Mouse (Mus musculus): Measurements from ENCODE around the gene Amacr. TPM values are rescaled to one million over a fixed set of nuclear protein-coding genes. Genes with fewer than 3 reads are reported as not detected.
"Not testable (repeated sequence)": the region's sequence is repeated elsewhere in the genome, so short reads cannot be mapped to it uniquely, and the experiment has no call there.

Gene Amacr
- polyA plus RNA-seq, 1 experiment from 2014 or later, result 9.8 TPM

GRCm38 (mm10) chr15:10959277-10960026, 22.1 kb upstream of the Amacr start:
- no peak for ATAC-seq (ENCODE audit: low FRiP score, low read depth)

DNA sequence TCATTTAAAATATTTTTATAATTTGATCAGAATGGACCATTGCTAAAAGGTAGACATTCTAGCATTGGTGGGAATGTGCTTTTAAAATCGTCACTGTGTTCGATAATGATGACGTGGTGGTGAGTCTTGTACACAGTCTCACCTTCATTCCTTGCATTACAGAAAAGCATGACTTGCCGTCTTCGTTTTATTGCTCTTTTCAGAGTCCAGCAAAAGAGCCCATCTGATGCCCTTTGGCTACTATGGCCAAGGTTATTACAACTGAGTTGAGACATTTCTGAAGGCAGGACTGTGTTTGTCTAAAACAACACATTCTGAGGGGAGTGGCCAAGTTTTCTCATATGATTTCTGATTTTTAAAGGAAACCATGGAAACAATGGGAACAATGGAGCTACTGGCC, 21.3 kb upstream of the Amacr start:
- ATAC-seq (ENCODE audit: low FRiP score, low read depth), result no peak
- Histone ChIP-seq H3K9me3 (no peaks in the 10 kb centered on the region), H3K27ac (replicated peaks) (no peak overlapping the region), H3K27me3 (no peaks in the 10 kb centered on the region), H3K9ac (replicated peaks) (no peak overlapping the region), H3K4me1 (no peaks in the 10 kb centered on the region), H3K4me2 (replicated peaks) (no peak overlapping the region), H3K36me3 (no peaks in the 10 kb centered on the region), H3K4me3 (no peak overlapping the region)
- 88% methylated on average over 5 of the region's 5 CpGs for WGBS

More at GRCm38 (mm10) chr15:10959277-10960026, 22.1 kb upstream of the Amacr start:
- no peak overlapping the region for H3K4me3 ChIP-seq
- WGBS, result 90% methylated on average over 15 of the region's 15 CpGs
- no peak overlapping the region for H3K9ac ChIP-seq (replicated peaks)
- H3K4me2 ChIP-seq (replicated peaks), result no peak overlapping the region
- no peaks in the 10 kb centered on the region for H3K27me3 ChIP-seq
- H3K9me3 ChIP-seq, result no peaks in the 10 kb centered on the region
- H3K27ac ChIP-seq (replicated peaks), result no peak overlapping the region
- no peaks in the 10 kb centered on the region for H3K36me3 ChIP-seq
- no peaks in the 10 kb centered on the region for H3K4me1 ChIP-seq

DNA sequence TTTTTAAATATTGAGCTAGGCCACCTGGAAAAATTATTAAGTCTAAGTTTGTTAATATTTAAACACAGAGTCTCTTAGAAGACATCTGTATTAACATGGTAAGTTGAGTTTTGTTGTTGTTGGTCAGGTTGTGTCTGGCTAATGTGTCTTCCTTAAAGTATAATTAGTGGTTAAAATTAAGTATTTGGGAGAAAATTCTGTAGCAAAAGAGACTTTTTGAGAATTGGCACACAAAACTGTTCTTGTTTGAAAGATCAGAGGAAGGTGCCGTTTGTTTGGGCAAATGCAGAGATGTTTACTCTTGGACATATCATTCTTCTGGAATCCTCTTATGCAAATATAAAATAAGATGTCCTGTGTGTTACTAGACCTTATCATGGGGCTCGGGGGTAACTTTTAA, 19.0 kb upstream of the Amacr start:
- H3K27me3 ChIP-seq, result no peaks in the 10 kb centered on the region
- WGBS, result 93% methylated on average over 2 of the region's 2 CpGs
- H3K9me3 ChIP-seq, result no peaks in the 10 kb centered on the region
- no peak for ATAC-seq (ENCODE audit: low FRiP score, low read depth)
- H3K4me3 ChIP-seq, result no peak overlapping the region
- no peak overlapping the region for H3K9ac ChIP-seq (replicated peaks)
- no peaks in the 10 kb centered on the region for H3K4me1 ChIP-seq
- H3K36me3 ChIP-seq, result no peaks in the 10 kb centered on the region
- no peak overlapping the region for H3K4me2 ChIP-seq (replicated peaks)
- H3K27ac ChIP-seq (replicated peaks), result no peak overlapping the region

DNA sequence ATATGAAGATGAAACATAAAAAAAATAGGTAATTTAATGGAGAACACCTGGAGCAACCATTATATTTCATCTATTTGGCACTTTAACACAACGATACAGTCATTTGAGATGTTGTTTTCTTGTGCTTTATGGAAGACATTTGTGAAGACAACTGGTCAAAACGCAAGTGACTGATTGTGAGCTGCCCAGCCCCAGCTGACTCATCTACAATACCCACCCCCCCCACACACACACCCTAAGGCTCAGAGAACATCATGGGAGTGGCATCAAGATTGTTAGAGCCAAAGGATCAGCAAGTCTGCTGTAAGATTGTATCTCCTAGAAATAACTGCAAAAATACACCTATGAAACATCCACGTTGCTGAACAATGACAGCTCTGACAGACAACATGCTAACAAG, 12.1 kb upstream of the Amacr start:
- no peak overlapping the region for H3K4me3 ChIP-seq
- no peaks in the 10 kb centered on the region for H3K27me3 ChIP-seq
- no peaks in the 10 kb centered on the region for H3K4me1 ChIP-seq
- H3K27ac ChIP-seq (replicated peaks), result no peak overlapping the region
- H3K9me3 ChIP-seq, result no peaks in the 10 kb centered on the region
- no peaks in the 10 kb centered on the region for H3K36me3 ChIP-seq
- ATAC-seq (ENCODE audit: low FRiP score, low read depth), result no peak
- H3K9ac ChIP-seq (replicated peaks), result no peak overlapping the region
- WGBS, result 83% methylated on average over 3 of the region's 3 CpGs
- H3K4me2 ChIP-seq (replicated peaks), result no peak overlapping the region

GRCm38 (mm10) chr15:10970777-10971176, 10.8 kb upstream of the Amacr start:
- no peak overlapping the region for H3K4me3 ChIP-seq
- WGBS, result 88% methylated on average over 5 of the region's 5 CpGs
- H3K27ac ChIP-seq (replicated peaks), result no peak overlapping the region
- no peak overlapping the region for H3K4me2 ChIP-seq (replicated peaks)
- ATAC-seq (ENCODE audit: low FRiP score, low read depth), result no peak
- no peaks in the 10 kb centered on the region for H3K36me3 ChIP-seq
- no peaks in the 10 kb centered on the region for H3K27me3 ChIP-seq
- no peaks in the 10 kb centered on the region for H3K9me3 ChIP-seq
- no peak overlapping the region for H3K9ac ChIP-seq (replicated peaks)
- no peaks in the 10 kb centered on the region for H3K4me1 ChIP-seq

GRCm38 (mm10) chr15:10977151-10977550, 4.4 kb upstream of the Amacr start:
- H3K9me3 ChIP-seq, result no peaks in the 10 kb centered on the region
- no peaks in the 10 kb centered on the region for H3K36me3 ChIP-seq
- no peak overlapping the region for H3K27ac ChIP-seq (replicated peaks)
- H3K27me3 ChIP-seq, result no peaks in the 10 kb centered on the region
- peaks cover 6% of the 10 kb centered on the region for H3K4me1 ChIP-seq
- no peak for ATAC-seq (ENCODE audit: low FRiP score, low read depth)
- H3K9ac ChIP-seq (replicated peaks), result no peak overlapping the region
- H3K4me3 ChIP-seq, result no peak overlapping the region
- H3K4me2 ChIP-seq (replicated peaks), result no peak overlapping the region

GRCm38 (mm10) chr15:10980712-10981111, 844 bp upstream of the Amacr start:
- Histone ChIP-seq H3K4me1 (peaks cover 9% of the 10 kb centered on the region), H3K4me2 (replicated peaks) (peak overlapping the region; percentile 69), H3K27ac (replicated peaks) (no peak overlapping the region), H3K4me3 (peak overlapping the region; percentile 72; the same call in 1 of the 2 replicates), H3K9me3 (no peaks in the 10 kb centered on the region), H3K27me3 (no peaks in the 10 kb centered on the region), H3K9ac (replicated peaks) (no peak overlapping the region), H3K36me3 (no peaks in the 10 kb centered on the region)
- 66% methylated on average over 2 of the region's 2 CpGs for WGBS
- no peak for ATAC-seq (ENCODE audit: low FRiP score, low read depth)

DNA sequence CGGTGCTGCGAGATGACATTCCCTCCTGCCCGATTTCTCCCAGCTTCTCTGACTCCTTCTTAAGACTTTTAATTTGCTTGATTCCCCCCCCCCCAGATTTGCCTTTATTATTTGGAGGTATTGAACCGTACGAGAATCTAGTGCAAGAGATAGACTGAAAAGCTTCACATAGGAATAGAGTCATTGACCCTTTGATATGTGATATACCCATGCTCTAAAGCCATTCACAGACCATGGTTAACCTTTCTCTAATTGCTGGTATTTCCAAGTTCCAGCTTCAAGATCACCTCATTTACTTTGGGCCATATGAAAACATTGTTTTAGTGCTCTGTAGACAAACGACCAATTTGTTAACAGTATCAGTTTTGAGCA, 494 bp downstream of the Amacr start:
- H3K4me1 ChIP-seq, result peaks cover 9% of the 10 kb centered on the region
- ATAC-seq (ENCODE audit: low FRiP score, low read depth), result peak; percentile 31
- no peaks in the 10 kb centered on the region for H3K27me3 ChIP-seq
- peak overlapping the region; percentile 84; the same call in 1 of the 2 replicates for H3K27ac ChIP-seq (replicated peaks)
- peak overlapping the region; percentile 72 for H3K4me3 ChIP-seq
- peak overlapping the region; percentile 69 for H3K4me2 ChIP-seq (replicated peaks)
- 10% methylated on average over 6 of the region's 6 CpGs for WGBS
- peak overlapping the region; percentile 72 for H3K9ac ChIP-seq (replicated peaks)
- H3K36me3 ChIP-seq, result no peaks in the 10 kb centered on the region
- H3K9me3 ChIP-seq, result no peaks in the 10 kb centered on the region

DNA sequence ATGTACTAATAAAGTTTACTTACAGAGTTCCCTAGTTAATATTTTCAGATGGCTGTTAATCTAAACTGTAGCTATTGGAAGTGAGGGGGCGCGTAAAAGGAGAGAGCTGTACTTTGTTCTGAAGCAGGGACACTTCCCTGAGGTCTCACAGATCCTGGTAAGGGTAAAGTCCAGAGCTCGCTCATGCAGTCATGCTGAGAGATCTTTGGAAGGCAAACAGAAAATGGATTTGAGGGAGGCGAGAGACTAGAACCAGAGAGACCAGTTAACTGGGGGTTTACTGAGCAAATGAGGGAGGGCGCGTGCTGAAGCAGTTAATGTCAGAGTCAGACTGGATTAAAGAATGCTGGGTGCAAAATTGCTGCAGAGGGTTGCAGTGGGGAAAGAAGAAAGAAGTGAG, 4.2 kb downstream of the Amacr start:
- H3K36me3 ChIP-seq, result no peaks in the 10 kb centered on the region
- 87% methylated on average over 6 of the region's 6 CpGs for WGBS
- no peaks in the 10 kb centered on the region for H3K9me3 ChIP-seq
- H3K4me1 ChIP-seq, result peaks cover 9% of the 10 kb centered on the region
- H3K4me2 ChIP-seq (replicated peaks), result no peak overlapping the region
- ATAC-seq (ENCODE audit: low FRiP score, low read depth), result no peak
- H3K27ac ChIP-seq (replicated peaks), result no peak overlapping the region
- no peak overlapping the region for H3K9ac ChIP-seq (replicated peaks)
- H3K27me3 ChIP-seq, result no peaks in the 10 kb centered on the region
- no peak overlapping the region for H3K4me3 ChIP-seq

DNA sequence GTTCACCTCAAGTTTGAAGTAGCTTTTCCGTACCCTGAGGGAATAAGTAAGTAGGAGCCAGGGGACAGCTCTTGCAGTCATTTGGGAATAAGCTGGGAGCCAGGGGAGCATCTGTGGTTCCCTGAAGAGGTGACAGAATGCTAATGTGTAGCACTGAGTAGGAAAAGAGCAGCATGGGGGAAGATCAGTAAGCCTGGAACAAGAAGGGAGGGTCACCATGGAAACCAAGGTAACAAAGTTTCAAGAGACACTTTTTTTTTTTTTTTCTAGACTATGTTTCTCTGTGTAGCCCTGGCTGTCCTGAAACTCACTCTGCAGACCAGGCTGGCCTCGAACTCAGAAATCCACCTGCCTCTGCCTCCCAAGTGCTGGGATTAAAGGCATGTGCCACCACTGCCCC, 4.9 kb downstream of the Amacr start:
- WGBS, result 79% methylated on average over 2 of the region's 2 CpGs
- H3K9me3 ChIP-seq; H3K4me3 ChIP-seq; H3K4me2 ChIP-seq (replicated peaks); H3K27ac ChIP-seq (replicated peaks); H3K27me3 ChIP-seq; H3K36me3 ChIP-seq; ATAC-seq (ENCODE audit: low FRiP score, low read depth); H3K4me1 ChIP-seq; H3K9ac ChIP-seq (replicated peaks): not testable (repeated sequence)

DNA sequence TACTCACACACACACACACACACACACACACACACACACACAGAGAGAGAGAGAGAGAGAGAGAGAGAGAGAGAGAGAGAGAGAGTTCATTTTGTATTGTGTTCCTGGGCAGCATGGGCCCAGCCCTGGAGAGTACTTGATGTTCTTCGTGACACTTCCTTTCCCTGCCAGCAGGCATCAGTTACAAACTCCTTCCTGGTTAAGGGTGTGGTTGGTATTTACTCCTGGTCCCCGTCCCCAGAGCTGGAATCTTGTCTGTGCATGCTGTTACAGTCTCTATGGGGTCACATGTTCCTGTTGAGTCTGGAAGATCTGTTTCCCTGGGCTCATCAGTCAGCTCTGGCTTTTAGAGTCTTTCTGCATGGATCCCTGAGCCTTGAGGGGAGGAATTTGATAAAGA, 8.9 kb downstream of the Amacr start:
- Histone ChIP-seq H3K27me3 (no peaks in the 10 kb centered on the region), H3K4me2 (replicated peaks) (no peak overlapping the region), H3K9me3 (no peaks in the 10 kb centered on the region), H3K36me3 (no peaks in the 10 kb centered on the region), H3K27ac (replicated peaks) (no peak overlapping the region), H3K9ac (replicated peaks) (no peak overlapping the region), H3K4me1 (no peaks in the 10 kb centered on the region), H3K4me3 (no peak overlapping the region)
- 71% methylated on average over 2 of the region's 2 CpGs for WGBS
- no peak for ATAC-seq (ENCODE audit: low FRiP score, low read depth)

DNA sequence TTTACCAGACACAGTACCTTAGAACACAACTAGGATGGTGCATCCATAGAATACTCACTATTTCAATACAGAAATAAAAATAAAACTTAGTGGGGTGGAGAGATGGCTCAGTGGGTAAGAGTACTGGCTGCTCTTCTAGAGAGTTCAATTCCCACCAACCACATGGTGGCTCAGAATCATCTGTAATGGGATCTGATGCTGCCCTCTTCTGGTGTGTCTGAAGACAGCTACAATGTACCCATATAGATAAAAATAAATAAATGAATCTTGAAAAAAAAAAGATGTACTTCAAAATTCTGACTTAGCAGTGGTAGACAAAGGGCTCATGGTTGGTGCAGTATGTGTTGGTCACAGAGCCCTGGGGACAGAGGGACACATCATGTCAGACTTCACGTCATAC, 10.0 kb downstream of the Amacr start:
- H3K4me2 ChIP-seq (replicated peaks), result no peak overlapping the region
- WGBS, result 96% methylated on average over 1 of the region's 1 CpGs
- H3K9ac ChIP-seq (replicated peaks), result no peak overlapping the region
- H3K36me3 ChIP-seq, result no peaks in the 10 kb centered on the region
- H3K4me3 ChIP-seq, result no peak overlapping the region
- H3K4me1 ChIP-seq, result no peaks in the 10 kb centered on the region
- H3K9me3 ChIP-seq, result no peaks in the 10 kb centered on the region
- no peak overlapping the region for H3K27ac ChIP-seq (replicated peaks)
- no peaks in the 10 kb centered on the region for H3K27me3 ChIP-seq
- ATAC-seq (ENCODE audit: low FRiP score, low read depth), result no peak

GRCm38 (mm10) chr15:10999832-11000231, 18.3 kb downstream of the Amacr start:
- Histone ChIP-seq H3K27ac (replicated peaks) (no peak overlapping the region), H3K4me2 (replicated peaks) (no peak overlapping the region; the same call in 1 of the 2 replicates), H3K9ac (replicated peaks) (no peak overlapping the region), H3K4me1 (no peaks in the 10 kb centered on the region), H3K9me3 (no peaks in the 10 kb centered on the region), H3K27me3 (no peaks in the 10 kb centered on the region), H3K36me3 (no peaks in the 10 kb centered on the region), H3K4me3 (no peak overlapping the region)
- ATAC-seq (ENCODE audit: low FRiP score, low read depth), result no peak
- WGBS, result 54% methylated on average over 5 of the region's 5 CpGs

All from midbrain, embryonic 12.5 days (tissue).